Mouse (Mus musculus) MEL (cell line): ENCODE data around the gene N4bp3. TPM values are rescaled to one million over a fixed set of nuclear protein-coding genes. Genes with fewer than 3 reads are reported as not detected.
"Not testable (repeated sequence)": the region's sequence is repeated elsewhere in the genome, so short reads cannot be mapped to it uniquely, and the experiment has no call there.

Source experiments
- DNase-seq: peaks from one replicate; pipeline ENCODE4 v3.0.0; 2011; ENCODE audit warnings: low read depth, low spot score
- H3K27ac ChIP-seq: 2 replicates; pipeline ENCODE4 v1.5.1; 2012; ENCODE audit warnings: low read depth, mild to moderate bottlenecking, control low read depth, low read length, moderate library complexity; ENCODE audit not compliant: control insufficient read depth
- H3K27me3 ChIP-seq, 2 experiments: fragments of 150-350 bp in 1 of 2; sonication (generic) in 1 of 2; 2 replicates each; pipeline ENCODE4 v1.6.1; 2012; ENCODE audit warnings: low read length in 2 of 2, mild to moderate bottlenecking in 2 of 2, improper control_type of control experiment in 1 of 2, moderate library complexity in 1 of 2; ENCODE audit not compliant: insufficient read depth in 2 of 2, control insufficient read depth in 1 of 2
- H3K36me3 ChIP-seq, 2 experiments: 2 replicates each; pipeline ENCODE4 v1.6.1; 2012 to 2014; ENCODE audit warnings: low read length in 2 of 2, improper control_type of control experiment in 1 of 2, inconsistent platforms in 1 of 2, mild to moderate bottlenecking in 1 of 2; ENCODE audit not compliant: insufficient read depth in 2 of 2, control insufficient read depth in 1 of 2
- H3K4me1 ChIP-seq, 2 experiments: fragments of 150-350 bp in 1 of 2; sonication (generic) in 1 of 2; 2 replicates each; pipeline ENCODE4 v1.6.1; 2012; ENCODE audit warnings: low read length in 2 of 2, improper control_type of control experiment in 1 of 2, mild to moderate bottlenecking in 1 of 2; ENCODE audit not compliant: insufficient read depth in 2 of 2, control insufficient read depth in 1 of 2
- H3K4me3 ChIP-seq, 2 experiments: fragments of 150-350 bp in 1 of 2; sonication (generic) in 1 of 2; 2 replicates each; pipeline ENCODE4 v1.5.1; 2012; ENCODE audit warnings: low read depth in 2 of 2, low read length in 2 of 2, mild to moderate bottlenecking in 2 of 2, moderate library complexity in 2 of 2, control low read depth in 1 of 2, improper control_type of control experiment in 1 of 2; ENCODE audit not compliant: control insufficient read depth in 1 of 2, insufficient read depth in 1 of 2
- H3K79me2 ChIP-seq: 2 replicates; pipeline ENCODE4 v1.6.1; 2012; ENCODE audit warnings: mild to moderate bottlenecking, low read length, moderate library complexity; ENCODE audit not compliant: control insufficient read depth, poor library complexity, insufficient read depth
- H3K9ac ChIP-seq: 2 replicates; pipeline ENCODE4 v1.6.1; 2012; ENCODE audit warnings: low read depth, mild to moderate bottlenecking, control low read depth, low read length, moderate library complexity; ENCODE audit not compliant: control insufficient read depth, poor library complexity, severe bottlenecking
- H3K9me3 ChIP-seq: fragments of 150-350 bp; sonication (generic); replicated peaks from 2 replicates; pipeline ENCODE4 v1.6.1; 2012; ENCODE audit warnings: mild to moderate bottlenecking, low read length, improper control_type of control experiment, moderate library complexity; ENCODE audit not compliant: insufficient read depth
- BHLHE40 ChIP-seq: IDR thresholded peaks from 2 replicates; pipeline ENCODE4 v1.6.1; 2012; ENCODE audit warnings: low read depth, mild to moderate bottlenecking, inconsistent platforms, low read length, improper control_type of control experiment, borderline replicate concordance
- CHD2 ChIP-seq: IDR thresholded peaks from 2 replicates; pipeline ENCODE4 v1.6.1; 2011; ENCODE audit warnings: low read length, improper control_type of control experiment
- ELF1 ChIP-seq: IDR thresholded peaks from 2 replicates; pipeline ENCODE4 v1.6.1; 2014; ENCODE audit warnings: low read depth, mild to moderate bottlenecking, inconsistent platforms, low read length, improper control_type of control experiment, moderate library complexity
- ETS1 ChIP-seq: IDR thresholded peaks from 2 replicates; pipeline ENCODE4 v1.6.1; 2012; ENCODE audit warnings: low read depth, mild to moderate bottlenecking, inconsistent platforms, low read length, improper control_type of control experiment, moderate library complexity
- GABPA ChIP-seq: IDR thresholded peaks from 2 replicates; pipeline ENCODE4 v1.6.1; 2012; ENCODE audit warnings: low read depth, mild to moderate bottlenecking, inconsistent platforms, low read length, improper control_type of control experiment, moderate library complexity
- GATA1 ChIP-seq: IDR thresholded peaks from 2 replicates; pipeline ENCODE4 v1.6.1; 2011; ENCODE audit warnings: low read depth, low read length, improper control_type of control experiment
- HCFC1 ChIP-seq: IDR thresholded peaks from 2 replicates; pipeline ENCODE4 v1.6.1; 2012; ENCODE audit warnings: low read depth, mild to moderate bottlenecking, inconsistent platforms, low read length, improper control_type of control experiment, moderate library complexity
- MAFK ChIP-seq: IDR thresholded peaks from 2 replicates; pipeline ENCODE4 v1.6.1; 2011; ENCODE audit warnings: low read depth, mild to moderate bottlenecking, low read length, improper control_type of control experiment, borderline replicate concordance
- MAX ChIP-seq: IDR thresholded peaks from 2 replicates; pipeline ENCODE4 v1.6.1; 2011; ENCODE audit warnings: low read length, improper control_type of control experiment
- MAZ ChIP-seq: IDR thresholded peaks from 2 replicates; pipeline ENCODE4 v1.6.1; 2012; ENCODE audit warnings: low read depth, mild to moderate bottlenecking, inconsistent platforms, low read length, improper control_type of control experiment
- MEF2A ChIP-seq: IDR thresholded peaks from 2 replicates; pipeline ENCODE4 v1.6.1; 2014; ENCODE audit warnings: low read depth, mild to moderate bottlenecking, inconsistent platforms, low read length, improper control_type of control experiment; ENCODE audit not compliant: poor library complexity, insufficient replicate concordance, severe bottlenecking; ENCODE audit errors: extremely low read depth
- MXI1 ChIP-seq: IDR thresholded peaks from 2 replicates; pipeline ENCODE4 v1.6.1; 2011; ENCODE audit warnings: mild to moderate bottlenecking, low read depth, low read length, improper control_type of control experiment
- MYB ChIP-seq: IDR thresholded peaks from 2 replicates; pipeline ENCODE4 v1.6.1; 2011; ENCODE audit warnings: mild to moderate bottlenecking, low read depth, low read length, improper control_type of control experiment
- NELFE ChIP-seq: IDR thresholded peaks from 2 replicates; pipeline ENCODE4 v1.6.1; 2011; ENCODE audit warnings: low read depth, low read length, improper control_type of control experiment
- NRF1 ChIP-seq: IDR thresholded peaks from 2 replicates; pipeline ENCODE4 v1.6.1; 2014; ENCODE audit warnings: low read depth, mild to moderate bottlenecking, inconsistent platforms, low read length, improper control_type of control experiment, moderate library complexity; ENCODE audit not compliant: poor library complexity, insufficient read depth, severe bottlenecking
- POLR2AphosphoS2 ChIP-seq: IDR thresholded peaks from 2 replicates; pipeline ENCODE4 v1.6.1; 2011; ENCODE audit warnings: low read length, improper control_type of control experiment
- POLR2AphosphoS5 ChIP-seq: IDR thresholded peaks from 2 replicates; pipeline ENCODE4 v1.6.1; 2012; ENCODE audit warnings: low read depth, borderline replicate concordance, mild to moderate bottlenecking, inconsistent platforms, low read length, moderate library complexity, mixed read lengths
- RAD21 ChIP-seq: IDR thresholded peaks from 2 replicates; pipeline ENCODE4 v1.6.1; 2011; ENCODE audit warnings: mild to moderate bottlenecking, low read depth, low read length, improper control_type of control experiment
- RCOR1 ChIP-seq: IDR thresholded peaks from 2 replicates; pipeline ENCODE4 v1.6.1; 2012; ENCODE audit warnings: low read depth, mild to moderate bottlenecking, inconsistent platforms, low read length, improper control_type of control experiment
- SIN3A ChIP-seq: IDR thresholded peaks from 2 replicates; pipeline ENCODE4 v1.6.1; 2012; ENCODE audit warnings: low read length, improper control_type of control experiment, inconsistent platforms
- SMC3 ChIP-seq: IDR thresholded peaks from 2 replicates; pipeline ENCODE4 v1.6.1; 2011; ENCODE audit warnings: low read depth, low read length, improper control_type of control experiment
- TBP ChIP-seq: IDR thresholded peaks from 2 replicates; pipeline ENCODE4 v1.8.0; 2011; ENCODE audit warnings: low read depth, low read length, improper control_type of control experiment
- TCF12 ChIP-seq: IDR thresholded peaks from 2 replicates; pipeline ENCODE4 v1.6.1; 2014; ENCODE audit warnings: low read depth, mild to moderate bottlenecking, inconsistent platforms, low read length, improper control_type of control experiment, moderate library complexity
- UBTF ChIP-seq: IDR thresholded peaks from 2 replicates; pipeline ENCODE4 v1.6.1; 2012; ENCODE audit warnings: low read depth, mild to moderate bottlenecking, inconsistent platforms, low read length, improper control_type of control experiment, moderate library complexity, borderline replicate concordance; ENCODE audit not compliant: insufficient read depth
- USF1 ChIP-seq: IDR thresholded peaks from 2 replicates; pipeline ENCODE4 v1.6.1; 2014; ENCODE audit warnings: low read depth, mild to moderate bottlenecking, inconsistent platforms, low read length, improper control_type of control experiment, moderate library complexity
- USF2 ChIP-seq, 2 experiments: IDR thresholded peaks; 2 replicates each; pipeline ENCODE4 v1.6.1; 2011 to 2012; ENCODE audit warnings: improper control_type of control experiment in 2 of 2, low read length in 2 of 2, borderline replicate concordance in 1 of 2, inconsistent platforms in 1 of 2, low read depth in 1 of 2, mild to moderate bottlenecking in 1 of 2; ENCODE audit not compliant: insufficient read depth in 1 of 2
- ZC3H11A ChIP-seq: IDR thresholded peaks from 2 replicates; pipeline ENCODE4 v1.6.1; 2012; ENCODE audit warnings: low read depth, mild to moderate bottlenecking, inconsistent platforms, low read length, improper control_type of control experiment
- ZMIZ1 ChIP-seq: IDR thresholded peaks from 2 replicates; pipeline ENCODE4 v1.6.1; 2012; ENCODE audit warnings: low read depth, mild to moderate bottlenecking, inconsistent platforms, low read length, improper control_type of control experiment, moderate library complexity
- ZNF384 ChIP-seq: IDR thresholded peaks from 2 replicates; pipeline ENCODE4 v1.6.1; 2012; ENCODE audit warnings: low read depth, mild to moderate bottlenecking, inconsistent platforms, low read length, improper control_type of control experiment
- polyA plus RNA-seq, 2 experiments: library from polyadenylated mRNA; stranded (reverse) in 1 of 2; unstranded in 1 of 2; fragments of >175 nt in 1 of 2; fragments of >200 nt in 1 of 2; gene quantifications; 2 replicates each; pipeline versions ENCODE4 v1.2.1 to v1.2.4; 2012; ENCODE audit warnings: low replicate concordance in 2 of 2, low read depth in 1 of 2; ENCODE audit not compliant: insufficient read length in 2 of 2, insufficient read depth in 1 of 2, missing spikeins in 1 of 2
- total RNA-seq: library from RNA; depleted of rRNA; stranded (reverse); fragments of 300-350 nt; gene quantifications from 2 replicates; pipeline ENCODE4 v1.2.3, GENCODE M21; 2012

Gene N4bp3
- total and polyA plus RNA-seq, 3 experiments = 6.9 to 11.5 TPM; not detected in 1

DNA sequence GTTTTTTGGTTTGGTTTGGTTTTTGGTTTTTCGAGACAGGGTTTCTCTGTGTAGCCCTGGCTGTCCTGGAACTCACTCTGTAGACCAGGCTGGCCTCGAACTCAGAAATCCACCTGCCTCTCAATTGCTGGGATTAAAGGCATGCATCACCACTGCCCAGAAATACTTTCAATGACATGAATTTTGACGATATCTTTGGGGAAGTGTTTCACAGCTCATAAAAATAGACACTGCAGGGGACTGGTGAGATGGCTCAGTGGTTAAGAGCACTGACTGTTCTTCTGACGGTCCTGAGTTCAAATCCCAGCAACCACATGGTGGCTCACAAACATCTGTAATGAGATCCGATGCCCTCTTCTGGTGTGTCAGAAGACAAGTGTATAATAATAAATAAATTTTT lies 40.7 kb downstream of the N4bp3 start:
- Histone ChIP-seq H3K9ac (peak overlapping the region; percentile 3), H3K79me2 (peaks cover 21% of the 10 kb centered on the region), H3K36me3 (peaks cover 7 to 26% of the 10 kb centered on the region in 2 experiments), H3K27ac (peak overlapping the region; percentile 93), H3K4me1 (peaks cover 5 to 31% of the 10 kb centered on the region in 2 experiments), H3K4me3 (peak overlapping the region in 1 of 2 experiments; percentile 43; a peak in 2 of 4 replicates)
- not testable (repeated sequence) for H3K27me3 ChIP-seq, H3K9me3 ChIP-seq
- DNase-seq = peak; percentile 89
- TF ChIP-seq TBP (peak; percentile 98), HCFC1 (peak; percentile 6; the same call in 1 of the 2 replicates), ELF1 (0 out of 2 replicates have a peak, but pooled peaks have one; percentile 34), MAFK (peak; percentile 84; the same call in 1 of the 2 replicates), ZNF384 (peak; percentile 35; the same call in 1 of the 2 replicates)

DNA sequence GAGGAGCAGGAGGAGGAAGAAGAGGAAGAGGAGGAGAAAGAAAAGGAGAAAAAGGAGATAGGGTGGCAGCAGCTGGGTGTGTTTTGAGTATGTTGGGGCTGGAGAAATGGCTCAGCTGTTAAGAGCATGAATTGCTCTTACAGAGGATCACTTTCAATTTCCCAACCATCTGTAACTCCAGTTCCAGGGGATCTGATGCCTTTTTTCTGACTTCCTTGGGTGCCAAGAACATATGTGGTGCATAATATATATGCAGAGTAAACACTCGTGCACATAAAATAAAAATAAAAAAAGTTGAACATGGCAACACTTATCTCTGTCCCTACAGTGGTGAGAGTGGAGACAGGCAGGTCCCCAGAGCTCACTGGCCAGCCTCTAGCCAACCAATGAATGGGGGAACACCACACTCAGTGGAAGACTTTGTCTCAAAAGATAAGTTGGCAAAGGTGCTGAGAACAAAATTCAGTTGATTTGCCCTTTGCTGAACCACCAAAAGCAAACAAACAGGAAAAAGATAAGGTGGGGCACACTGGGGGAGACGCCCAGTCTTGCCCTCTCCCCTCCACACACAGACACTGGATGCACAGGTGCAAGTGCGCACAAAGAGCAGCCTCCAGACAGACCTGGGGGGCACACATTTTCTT lies 41.3 kb downstream of the N4bp3 start:
- Histone ChIP-seq H3K79me2 (peaks cover 27% of the 10 kb centered on the region), H3K4me3 (peak overlapping the region; percentile 27 to 43), H3K27ac (peak overlapping the region; percentile 93), H3K9me3 (no peaks in the 10 kb centered on the region), H3K27me3 (no peaks in the 10 kb centered on the region), H3K4me1 (peaks cover 5 to 30% of the 10 kb centered on the region in 2 experiments), H3K9ac (peak overlapping the region; percentile 54), H3K36me3 (peaks cover 11 to 32% of the 10 kb centered on the region in 2 experiments)
- peak; percentile 93 for DNase-seq
- TF ChIP-seq GABPA = no peak
- TF ChIP-seq USF2 (IDR thresholded peaks at IDR 0.05; ENCODE audit: borderline replicate concordance in 1 of 2, insufficient read depth in 1 of 2, low read depth in 1 of 2, low read length in 2 of 2) = no peak
- TF ChIP-seq RAD21 = no peak
- peak; percentile 23; the same call in 1 of the 2 replicates for TF ChIP-seq MAX
- TF ChIP-seq POLR2AphosphoS2 = peak; percentile 74
- TF ChIP-seq MEF2A = no peak
- TF ChIP-seq POLR2AphosphoS5 = no peak
- TF ChIP-seq MAZ = peak; percentile 81
- no peak for TF ChIP-seq CHD2
- no peak for TF ChIP-seq SMC3
- peak; percentile 92 for TF ChIP-seq GATA1
- TF ChIP-seq MYB = peak; percentile 89
- no peak for TF ChIP-seq ZC3H11A
- peak; percentile 52; the same call in 1 of the 2 replicates for TF ChIP-seq NELFE
- TF ChIP-seq NRF1 = no peak; the same call in 1 of the 2 replicates
- TF ChIP-seq MXI1 = peak; percentile 63
- TF ChIP-seq MAFK = no peak; the same call in 1 of the 2 replicates
- TF ChIP-seq ZMIZ1 = peak; percentile 24; the same call in 1 of the 2 replicates
- peak; percentile 86 for TF ChIP-seq TCF12
- TF ChIP-seq TBP = no peak
- peak; percentile 84 for TF ChIP-seq ETS1
- peak; percentile 85 for TF ChIP-seq SIN3A
- no peak for TF ChIP-seq UBTF
- no peak for TF ChIP-seq USF1
- TF ChIP-seq RCOR1 = peak; percentile 82
- TF ChIP-seq BHLHE40 = peak; percentile 50; the same call in 1 of the 2 replicates
